Mouse (Mus musculus) lung, postnatal 10 days (tissue): Measurements from ENCODE around the gene Skida1.

Source experiments
- DNase-seq: peaks from one replicate; pipeline ENCODE4 v3.0.0; 2021

Skida1 gene

DNA sequence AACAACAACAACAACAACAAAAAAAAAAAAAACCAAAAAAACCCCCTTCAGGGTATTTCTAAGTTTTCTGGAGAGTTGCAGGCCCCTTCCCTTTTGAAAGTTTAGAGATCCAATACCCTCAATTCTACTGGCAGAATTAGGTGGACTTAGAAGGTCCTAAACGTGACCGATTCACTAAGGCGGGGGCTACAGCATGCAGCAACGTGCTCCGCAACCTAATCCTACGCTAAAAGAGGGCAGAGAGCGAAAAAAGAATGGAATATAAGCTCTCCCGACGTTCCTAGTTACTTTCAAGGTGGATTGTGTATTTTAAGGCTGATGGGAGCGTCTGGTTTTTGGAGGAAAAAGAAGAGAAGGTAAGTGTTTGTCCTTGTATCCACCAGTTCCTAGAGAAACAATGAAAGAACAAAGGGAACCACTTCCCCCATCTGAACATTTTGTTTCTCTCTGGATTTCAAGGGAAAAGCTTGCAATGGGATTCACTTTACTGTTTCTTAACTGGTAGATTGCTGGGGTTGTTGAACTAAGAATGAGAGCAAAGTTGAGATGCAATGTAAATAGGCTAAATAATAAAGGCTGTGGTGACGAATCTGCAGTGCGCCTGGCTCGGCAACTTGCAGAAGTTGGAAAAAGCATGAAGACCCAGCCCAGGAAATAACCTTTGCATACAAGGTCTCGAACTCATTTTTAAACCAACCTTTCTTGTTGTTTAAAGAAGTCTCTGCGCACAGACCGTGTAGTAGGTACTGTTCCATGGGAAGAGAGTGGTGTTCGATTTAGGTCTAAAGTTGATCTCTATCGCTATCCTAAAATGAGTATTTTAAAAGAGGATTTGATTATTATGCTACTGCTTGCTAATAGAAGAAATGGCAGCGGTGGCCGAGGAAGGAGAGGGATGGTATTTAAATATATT lies 6.4 kb upstream of the Skida1 start, which contains the start of gene Mllt10:
Mllt10 (plus strand) TSS at position 222 of the 913 bp plus-strand sequence.
- no peak for DNase-seq

DNA sequence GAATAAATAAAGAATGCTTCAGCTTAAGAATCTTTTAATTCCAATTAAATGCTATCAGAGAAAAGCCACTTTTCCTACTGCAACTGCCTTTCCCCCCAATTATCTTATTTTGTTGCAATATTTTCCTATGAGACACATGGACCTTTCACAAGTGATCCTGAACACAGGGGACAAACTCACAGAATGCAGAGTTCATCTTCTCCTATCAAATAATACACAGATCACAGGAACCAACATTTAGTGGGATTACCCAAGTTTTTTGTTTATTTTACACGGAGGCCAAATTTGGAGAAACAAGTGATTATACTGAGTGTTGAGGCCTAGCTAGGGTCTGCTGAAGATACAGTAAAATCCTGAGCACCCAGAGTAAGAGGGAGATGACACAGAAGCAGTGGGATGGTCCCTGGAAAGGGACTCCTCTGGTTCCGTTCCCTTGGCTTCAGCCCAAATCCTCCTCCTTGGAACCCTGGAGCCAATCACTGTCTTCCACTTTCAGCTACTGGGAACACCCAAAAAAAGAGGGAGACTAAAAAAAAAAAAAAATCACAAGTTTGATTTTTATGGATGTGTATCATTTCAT lies 5.2 kb upstream of the Skida1 start:
- DNase-seq = peak; percentile 88

DNA sequence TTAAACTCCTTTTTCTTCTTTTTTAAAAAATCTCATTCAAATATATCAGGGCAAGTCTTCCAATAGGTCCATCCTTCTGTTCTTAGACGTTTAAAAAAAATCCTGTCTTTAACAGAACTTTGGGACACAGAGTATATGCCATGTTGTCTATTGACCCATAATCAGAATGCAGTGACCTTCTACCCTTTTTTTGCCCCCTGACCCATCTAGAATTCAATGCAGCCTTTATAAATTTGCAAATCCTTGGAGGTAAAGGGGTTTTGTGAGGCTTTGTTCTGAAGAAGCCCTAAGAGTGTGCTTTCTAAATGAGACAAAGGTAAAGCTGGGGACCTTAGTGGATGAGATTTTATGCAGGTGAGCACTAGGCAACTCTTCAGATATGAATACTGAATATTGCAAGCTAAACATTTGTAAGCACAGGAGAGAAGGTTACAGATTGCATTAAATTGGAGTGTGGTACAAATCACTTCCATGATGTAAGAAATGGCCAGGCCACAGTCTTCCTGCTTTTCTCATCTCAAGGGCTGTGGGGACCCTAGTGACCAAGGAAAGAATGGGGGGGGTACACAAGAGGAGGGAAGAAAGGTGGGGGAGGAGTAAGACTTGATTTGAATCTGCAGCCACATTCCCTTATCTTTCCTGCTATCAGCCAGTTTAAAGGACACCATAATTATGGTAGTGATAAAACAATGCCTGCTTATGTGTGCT lies 4.5 kb upstream of the Skida1 start:
- no peak for DNase-seq

DNA sequence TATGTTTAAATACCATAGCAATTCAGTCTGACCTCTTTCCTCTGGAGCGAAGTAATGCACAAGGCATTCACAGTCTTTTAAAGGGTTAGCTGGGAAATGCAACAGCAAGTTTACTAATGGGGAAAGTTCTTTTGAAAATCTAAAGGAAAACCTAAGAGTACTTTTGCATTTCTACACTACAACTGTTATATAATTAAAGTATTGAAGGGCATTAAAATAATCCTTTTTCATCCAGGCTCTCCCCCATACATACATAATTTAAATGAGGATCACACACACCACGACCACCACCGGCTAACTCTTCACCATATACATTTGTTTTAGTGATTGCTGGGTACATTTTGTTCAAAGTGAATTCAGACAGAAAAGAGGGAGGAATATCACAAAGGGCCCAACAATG lies 3.7 kb upstream of the Skida1 start:
- no peak for DNase-seq

DNA sequence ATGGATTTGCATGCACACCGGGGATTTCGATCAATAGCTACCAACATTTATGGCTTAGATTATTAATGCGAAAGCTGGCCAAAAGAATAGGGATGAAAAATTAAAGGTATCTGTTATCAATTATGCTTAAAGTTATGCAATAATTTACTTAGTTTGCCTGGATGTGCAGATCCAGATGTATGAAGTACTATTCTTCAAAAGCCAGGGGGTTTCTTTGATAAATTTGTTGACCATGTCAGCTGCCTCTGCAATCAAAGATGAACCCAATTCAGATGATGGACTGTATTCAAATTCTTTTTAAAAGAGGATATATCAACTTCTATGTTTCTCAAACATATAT lies 3.0 kb upstream of the Skida1 start:
- no peak for DNase-seq

DNA sequence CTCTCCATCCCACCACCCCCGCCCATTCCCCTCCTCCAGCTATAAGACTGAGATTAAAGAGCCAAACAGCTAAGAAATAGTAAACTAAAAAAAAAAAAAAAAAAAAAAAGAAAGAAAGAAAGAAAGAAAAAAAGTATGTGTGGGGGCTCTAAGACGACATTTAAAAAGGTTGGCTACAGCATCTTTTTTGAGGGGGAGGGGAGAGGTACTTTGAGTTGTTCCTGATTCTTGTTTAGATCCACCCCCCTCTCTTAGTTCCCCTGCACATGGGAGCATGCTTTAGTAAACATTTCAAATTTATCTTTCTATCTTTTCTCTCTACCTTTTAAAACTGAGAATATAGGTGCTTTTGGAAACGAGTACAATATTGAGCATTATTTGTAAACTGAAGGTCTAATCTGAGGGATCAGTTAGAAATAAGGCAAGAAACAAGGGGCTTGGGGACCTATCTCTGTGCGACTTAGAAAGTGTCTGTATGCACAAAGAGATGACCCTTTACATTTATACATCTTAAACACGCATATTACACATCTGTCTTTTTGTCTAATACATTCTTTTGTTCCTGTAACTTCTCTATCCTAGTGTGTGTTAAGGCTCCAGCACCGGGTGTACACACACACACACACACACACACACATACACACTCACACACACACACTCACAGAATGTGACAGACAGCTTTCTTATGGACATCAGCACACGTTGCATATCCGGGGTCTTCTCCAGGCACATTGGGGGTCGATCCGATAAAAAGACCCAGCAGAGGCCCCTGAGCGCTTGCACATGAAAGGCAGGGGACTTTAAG lies 2.4 kb upstream of the Skida1 start:
- DNase-seq = no peak

DNA sequence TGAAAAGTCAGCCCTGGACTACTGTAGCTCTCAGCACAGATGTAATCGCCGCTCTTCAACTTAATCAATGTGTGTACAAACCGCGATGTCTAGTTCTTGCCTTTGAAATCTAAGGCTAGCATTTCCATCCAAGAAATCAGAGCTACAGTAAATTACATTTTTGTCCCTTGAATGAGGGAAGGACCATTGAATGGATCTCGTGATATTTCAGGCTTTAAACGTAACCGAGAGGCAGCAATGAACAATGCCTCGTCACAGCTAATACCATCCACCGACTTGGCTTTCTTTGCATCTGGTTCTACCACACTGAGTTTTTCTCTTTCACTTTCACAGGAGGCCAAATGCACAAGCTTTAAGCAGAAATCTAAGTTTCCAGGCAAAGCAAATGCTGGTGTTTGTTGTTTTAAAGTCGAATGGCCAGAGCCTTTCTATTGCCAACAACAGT lies 1.7 kb upstream of the Skida1 start:
- no peak for DNase-seq

DNA sequence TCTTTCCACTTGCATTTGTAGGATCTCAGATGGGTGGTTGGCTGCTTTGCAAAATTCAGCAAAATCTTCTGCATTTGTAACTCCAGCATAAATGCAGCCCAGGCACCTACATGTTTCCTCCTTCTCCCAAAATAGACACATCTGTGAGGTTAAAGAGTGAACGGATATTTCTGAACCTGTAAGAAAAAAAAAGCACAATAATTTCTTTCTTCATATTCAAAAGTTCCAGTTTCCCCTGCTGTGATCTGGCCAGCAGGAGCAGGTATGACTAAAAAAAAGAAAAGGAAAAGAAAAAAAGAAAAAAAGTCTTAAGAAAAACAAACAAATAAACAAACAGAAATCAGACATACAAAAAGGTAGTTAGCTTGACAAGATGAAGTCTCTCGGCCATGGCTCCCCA lies 1.2 kb upstream of the Skida1 start:
- no peak for DNase-seq

DNA sequence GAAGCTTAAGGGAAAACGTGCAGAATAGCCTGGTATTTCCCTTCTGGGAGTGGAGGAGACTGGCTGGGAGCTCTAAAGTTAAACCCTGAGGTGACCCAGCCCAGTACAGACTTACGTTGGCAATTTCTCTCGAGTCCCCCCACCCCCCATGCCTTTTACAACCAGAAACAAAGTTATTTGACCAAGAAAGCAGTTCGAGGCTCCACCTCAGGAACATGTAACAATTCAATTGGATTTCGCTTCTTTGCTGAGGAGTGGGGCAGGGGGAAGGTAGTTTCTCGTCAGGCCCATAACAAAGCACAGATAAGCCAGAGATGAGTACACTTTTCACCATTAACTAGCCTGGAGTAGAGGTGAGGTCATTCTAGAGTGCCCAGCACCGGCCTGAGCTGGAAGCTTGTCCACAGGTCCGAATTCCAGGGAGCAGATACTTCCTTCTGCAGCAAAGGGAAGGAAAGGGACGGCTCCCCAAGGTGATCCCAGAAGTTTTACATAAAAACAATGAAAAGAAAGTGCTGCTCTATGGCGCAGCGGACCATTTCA lies 499 bp upstream of the Skida1 start:
- DNase-seq = no peak

DNA sequence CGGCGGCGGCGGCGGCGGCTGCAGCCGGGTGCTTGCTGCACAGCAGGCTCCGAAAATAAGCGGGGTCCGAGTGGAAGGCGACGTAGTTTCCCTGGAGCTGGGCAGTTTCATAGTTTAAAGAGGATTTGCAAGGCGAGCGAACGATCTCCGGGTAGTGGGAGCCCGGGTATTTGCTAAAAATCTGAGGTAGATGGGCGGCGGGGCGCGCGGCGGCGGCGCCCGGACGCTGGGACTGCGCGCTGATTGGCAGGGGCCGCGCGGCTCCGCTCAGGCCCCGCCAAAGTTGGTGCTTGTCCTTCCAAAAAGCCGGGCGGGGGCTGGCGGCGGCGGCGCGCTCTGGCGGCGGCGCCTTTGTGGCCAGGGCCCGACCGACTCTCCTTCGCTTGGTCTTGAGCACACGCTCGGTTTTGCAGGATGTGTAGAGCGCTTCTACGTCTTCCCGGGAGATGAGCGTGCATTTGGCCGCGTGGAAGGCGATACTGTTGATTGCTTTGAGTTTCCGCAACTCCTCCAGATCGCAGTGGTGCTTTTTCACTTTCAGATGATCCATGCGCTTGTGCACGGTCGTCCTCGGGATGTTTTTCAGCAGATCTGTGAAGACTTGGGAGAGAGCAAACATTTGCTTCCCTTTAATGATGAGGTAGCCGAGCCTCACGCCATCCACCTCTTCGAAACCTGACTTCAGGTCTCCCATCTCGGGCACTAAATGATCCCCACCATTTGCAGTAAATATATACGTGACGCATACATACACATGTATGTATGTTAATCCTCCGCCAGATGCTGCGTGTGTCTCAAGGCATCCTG lies 1.0 kb downstream of the Skida1 start:
- DNase-seq = peak; percentile 88

DNA sequence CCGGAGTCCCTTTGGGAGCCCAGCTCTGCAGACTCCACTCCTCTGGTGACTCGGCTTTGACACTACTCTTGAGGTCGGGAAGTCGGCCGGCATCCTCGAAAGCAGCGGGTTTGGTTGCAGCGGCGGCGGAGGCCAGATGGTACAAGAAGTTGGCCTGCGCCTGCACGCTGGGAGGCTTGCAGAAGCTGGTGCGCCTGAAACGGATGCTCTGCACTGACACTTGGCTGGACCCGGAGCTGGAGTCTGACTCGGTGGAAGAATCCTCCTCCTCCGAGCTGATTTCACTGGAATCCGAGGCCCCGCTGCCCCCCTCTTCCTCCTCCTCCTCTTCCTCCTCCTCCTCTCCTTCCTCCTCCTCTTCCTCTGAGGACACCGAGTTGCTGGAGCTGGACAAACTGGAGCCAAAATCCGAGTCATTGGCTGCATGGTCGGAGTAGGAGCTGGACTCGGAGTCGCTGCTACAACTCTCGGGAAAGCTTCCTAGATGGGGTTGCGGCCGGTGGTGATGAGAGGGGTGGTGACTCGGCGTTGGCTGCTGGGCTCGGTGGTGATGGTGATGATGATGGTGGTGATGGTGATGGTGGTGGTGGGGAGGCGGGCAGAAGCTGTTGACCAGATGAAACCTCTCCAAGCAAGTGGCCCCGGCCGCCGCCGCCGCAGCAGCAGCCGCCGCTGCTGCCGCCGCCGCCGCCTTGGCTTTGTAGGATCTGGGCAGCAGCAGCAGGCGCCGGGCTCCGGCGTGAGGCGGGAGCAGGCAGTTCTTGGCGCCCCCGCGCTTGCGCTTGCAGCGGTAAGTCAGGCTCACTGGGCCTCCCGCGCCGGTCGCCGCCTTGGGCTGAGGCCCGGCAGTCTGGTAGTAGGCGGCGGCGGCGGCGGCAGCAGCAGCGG lies 1.8 kb downstream of the Skida1 start:
- DNase-seq = peak; percentile 77

DNA sequence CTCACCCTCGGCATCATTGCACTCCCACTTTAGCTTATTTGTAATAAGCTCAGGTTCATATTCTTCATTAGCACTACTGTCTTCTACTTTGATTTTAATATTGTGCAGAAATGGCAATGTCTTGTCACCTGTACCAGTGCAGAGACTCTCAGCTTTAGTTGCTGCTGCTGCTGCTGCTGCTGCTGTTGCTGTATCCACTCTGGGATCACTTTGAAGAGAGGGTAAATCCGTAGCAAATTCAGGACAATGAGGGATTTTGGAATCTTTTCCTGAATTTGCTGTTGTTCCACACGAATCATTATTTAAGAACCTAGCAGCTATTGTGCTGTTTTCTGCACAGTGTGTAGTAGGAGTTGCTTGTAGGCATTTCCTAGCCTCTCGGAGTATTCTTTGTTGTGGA lies 2.7 kb downstream of the Skida1 start:
- DNase-seq = no peak

DNA sequence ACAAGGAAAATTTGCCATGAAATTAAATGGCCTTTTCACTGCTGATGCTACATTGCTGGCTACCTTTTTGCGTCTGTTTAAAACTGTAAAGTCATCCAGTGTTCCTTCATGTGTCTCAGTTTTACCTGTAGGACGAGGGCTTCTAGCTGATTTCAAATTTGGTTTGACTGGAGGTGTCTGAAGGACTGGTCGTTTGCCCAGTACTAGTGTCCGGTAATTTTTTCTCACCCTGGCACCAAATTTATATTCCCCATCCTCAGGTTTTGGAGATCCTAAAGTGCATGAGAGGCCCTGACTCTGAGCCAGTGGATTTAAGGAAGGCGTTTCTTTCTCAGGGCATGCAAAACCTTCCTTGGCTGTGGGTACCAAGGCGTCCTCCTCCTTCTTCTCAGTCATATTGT lies 3.1 kb downstream of the Skida1 start:
- DNase-seq = no peak

DNA sequence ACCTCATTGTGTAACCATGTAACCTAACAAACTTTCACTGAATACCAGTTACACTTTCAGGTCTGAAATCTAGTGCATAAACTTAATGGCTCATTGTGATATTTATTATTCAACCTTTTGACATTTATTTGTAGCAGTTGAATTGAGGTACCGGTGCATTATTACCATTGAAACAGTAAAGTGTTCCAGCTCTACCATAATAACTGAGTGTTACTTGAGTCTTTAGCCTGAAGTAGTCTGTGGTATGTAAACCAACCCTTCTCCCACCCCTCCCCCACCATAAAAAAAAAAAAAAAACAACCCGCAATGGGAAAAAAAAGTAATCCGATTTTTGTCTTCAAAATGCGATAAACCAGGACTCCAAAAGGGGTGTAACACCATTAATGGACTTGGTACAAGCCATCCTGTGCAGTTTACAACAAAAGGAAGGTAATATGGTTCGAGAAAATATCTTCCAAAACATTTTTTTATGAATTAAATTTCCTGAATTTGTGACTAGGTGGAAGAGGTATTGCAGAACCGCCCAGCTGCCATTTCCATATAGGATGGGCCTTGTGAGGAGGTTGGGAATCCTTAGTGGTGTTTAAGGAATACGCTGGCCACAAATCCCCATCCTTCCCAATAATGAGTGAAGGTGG lies 3.6 kb downstream of the Skida1 start:
- DNase-seq = no peak

DNA sequence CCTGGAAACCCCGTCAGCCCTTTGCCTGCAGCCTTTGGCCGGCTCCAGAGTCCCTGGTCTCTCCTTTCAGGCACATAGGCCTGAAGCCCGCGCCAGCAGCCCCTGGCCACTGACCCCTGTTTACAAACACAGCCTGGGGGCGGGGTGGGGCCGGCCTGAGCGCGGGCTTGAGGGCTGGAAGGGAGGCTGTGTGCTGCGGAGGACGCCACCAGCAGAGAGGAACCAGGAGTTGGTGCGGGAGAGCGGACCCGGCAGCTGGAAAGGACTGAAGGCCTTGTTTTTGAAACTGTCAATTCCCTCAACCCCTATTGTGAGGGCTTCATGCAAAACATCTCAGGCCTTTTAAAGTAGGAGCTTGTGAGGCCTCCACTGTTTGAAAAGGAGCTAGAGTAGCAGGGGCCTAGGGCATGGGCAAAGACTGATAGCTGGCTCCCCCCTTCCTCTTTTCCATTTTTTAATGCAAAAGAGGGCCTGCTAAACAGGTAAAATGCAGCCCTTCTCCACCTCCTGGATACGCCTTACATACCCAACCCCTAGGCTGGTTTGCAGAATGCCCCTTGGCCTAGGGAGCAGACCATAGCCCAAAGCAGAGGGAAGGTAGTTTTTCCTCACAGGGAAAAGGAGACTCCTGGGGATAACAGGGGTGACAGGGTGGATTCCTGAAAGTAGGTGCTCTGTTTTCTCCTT lies 7.5 kb downstream of the Skida1 start:
- peak; percentile 51 for DNase-seq

DNA sequence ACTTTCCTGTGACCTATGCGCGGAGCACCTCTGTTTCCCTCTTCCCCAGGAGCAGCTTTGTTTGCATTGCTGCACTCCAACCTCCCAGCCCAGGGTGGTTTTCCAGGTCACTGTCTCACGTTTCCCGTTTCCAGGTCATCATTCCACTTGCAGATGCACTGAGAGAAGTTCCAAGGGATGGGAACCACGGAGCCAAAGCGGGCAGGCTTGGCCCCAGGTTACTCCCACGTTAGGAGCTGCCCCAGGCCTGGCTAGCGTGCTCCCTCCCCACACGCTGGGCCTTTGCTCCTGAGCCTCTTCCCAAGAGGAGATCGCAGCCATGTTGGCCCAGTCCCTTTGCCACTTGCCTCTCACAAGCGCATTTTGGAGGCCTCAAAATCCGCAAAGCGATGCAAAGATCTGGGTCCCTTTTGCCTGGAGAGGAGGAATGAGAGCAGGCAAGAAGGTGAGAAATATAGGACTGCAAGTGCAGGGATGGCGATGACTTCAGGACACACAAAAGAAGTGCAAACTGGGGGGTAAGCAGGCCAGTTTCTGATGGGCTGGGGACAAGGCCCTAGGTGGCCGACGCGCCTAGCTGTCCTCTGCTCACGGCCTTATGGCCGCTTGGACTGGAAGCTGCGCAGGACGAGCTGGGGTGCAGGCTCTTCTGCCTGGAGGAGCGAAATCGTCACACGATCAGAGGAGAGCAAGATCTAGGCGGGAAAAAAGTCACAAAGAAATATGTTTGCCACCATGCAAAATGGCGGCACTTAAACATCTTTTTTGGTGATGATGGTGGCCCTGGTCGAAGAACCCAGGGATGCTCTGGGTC lies 8.3 kb downstream of the Skida1 start:
- DNase-seq = no peak

DNA sequence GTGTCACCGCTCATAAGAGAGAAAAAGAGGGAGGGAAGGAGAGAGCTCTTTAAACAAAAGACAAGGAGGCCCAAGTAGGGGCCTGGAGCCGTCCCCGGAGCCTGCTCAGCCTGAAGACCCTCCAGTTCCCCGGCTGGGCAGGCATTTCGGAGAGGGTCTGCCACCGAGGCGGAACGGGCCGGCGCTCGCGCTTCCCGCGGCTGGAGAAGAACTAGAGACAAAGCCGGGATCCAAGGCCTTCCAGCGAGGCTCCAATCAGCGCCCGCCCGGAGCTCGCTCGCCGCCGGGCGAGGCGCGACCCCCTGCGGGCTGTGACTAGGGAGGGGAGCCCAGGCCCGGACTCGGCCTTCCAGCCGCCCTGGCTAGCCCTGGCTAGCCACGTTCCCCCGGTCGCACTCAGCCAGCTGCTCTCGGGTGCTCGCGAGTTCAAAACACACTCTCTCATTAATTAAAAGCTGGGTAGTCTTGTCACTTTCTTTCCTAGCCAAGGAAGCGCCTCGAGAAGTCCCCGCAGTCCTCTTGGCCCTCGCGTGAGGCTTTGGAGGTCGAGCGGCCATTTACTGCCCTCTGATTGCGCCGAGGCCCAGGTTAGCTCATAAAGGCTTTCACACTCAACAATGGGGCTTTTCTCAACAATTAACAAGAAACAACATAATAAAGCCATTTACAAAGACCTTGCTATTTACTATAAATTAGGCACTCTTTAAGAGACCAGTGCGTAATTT lies 9.1 kb downstream of the Skida1 start:
- no peak for DNase-seq

DNA sequence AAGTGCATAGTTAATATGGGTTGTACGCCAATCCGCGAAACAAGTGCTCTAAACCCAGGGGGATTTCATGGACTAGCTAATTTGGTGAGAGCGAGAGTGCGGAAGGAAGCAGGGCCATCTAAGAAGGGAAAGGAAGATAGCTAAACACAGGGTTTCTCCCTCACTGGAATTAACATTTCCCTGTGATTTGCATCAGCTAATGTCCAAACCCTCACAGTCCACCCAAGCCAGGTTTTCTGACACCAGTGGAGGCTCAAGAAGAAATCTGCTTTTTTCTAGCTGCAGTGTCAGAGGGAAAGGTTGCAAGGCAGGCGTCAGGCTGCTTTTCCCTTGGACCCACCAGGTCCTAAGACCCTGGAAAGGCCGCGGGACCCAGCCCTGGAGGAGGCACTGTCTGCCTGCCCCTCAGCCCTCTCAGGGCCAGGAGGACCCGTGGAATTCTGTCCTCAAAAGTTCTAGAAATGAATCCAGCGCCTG lies 9.9 kb downstream of the Skida1 start:
- no peak for DNase-seq
